Mouse (Mus musculus) CH12.LX (cell line): ENCODE data around the gene Dnmbp.
A peak's percentile ranks its signal among the peaks of the same experiment; 100 is the strongest.

Experiments used
- CTCF ChIP-seq, 2 experiments: IDR thresholded peaks in 1 of 2; conservative IDR thresholded peaks in 1 of 2; 2 replicates each; pipeline ENCODE4 v1.5.1; 2011 to 2012; ENCODE audit warnings: low read depth in 2 of 2, low read length in 2 of 2, improper control_type of control experiment in 1 of 2, inconsistent platforms in 1 of 2, mild to moderate bottlenecking in 1 of 2, moderate library complexity in 1 of 2
- E2F4 ChIP-seq: IDR thresholded peaks from 2 replicates; pipeline ENCODE4 v1.6.1; 2011; ENCODE audit warnings: low read depth, low read length, improper control_type of control experiment; ENCODE audit not compliant: insufficient replicate concordance
- EP300 ChIP-seq: IDR thresholded peaks from 2 replicates; pipeline ENCODE4 v1.6.1; 2011; ENCODE audit warnings: low read length, improper control_type of control experiment
- ETS1 ChIP-seq: conservative IDR thresholded peaks from 2 replicates; pipeline ENCODE4 v1.6.1; 2012; ENCODE audit warnings: low read depth, mild to moderate bottlenecking, inconsistent platforms, low read length, improper control_type of control experiment, moderate library complexity
- MAZ ChIP-seq: IDR thresholded peaks from 2 replicates; pipeline ENCODE4 v1.6.1; 2012; ENCODE audit warnings: low read depth, mild to moderate bottlenecking, inconsistent platforms, low read length, improper control_type of control experiment, moderate library complexity
- NELFE ChIP-seq: IDR thresholded peaks from 2 replicates; pipeline ENCODE4 v1.6.1; 2011; ENCODE audit warnings: low read depth, low read length, improper control_type of control experiment
- PAX5 ChIP-seq: IDR thresholded peaks from 2 replicates; pipeline ENCODE4 v1.6.1; 2012; ENCODE audit warnings: low read length, inconsistent platforms, mixed read lengths
- TBP ChIP-seq: conservative IDR thresholded peaks from 2 replicates; pipeline ENCODE4 v1.6.1; 2011; ENCODE audit warnings: low read depth, low read length, improper control_type of control experiment
- USF2 ChIP-seq: conservative IDR thresholded peaks from 2 replicates; pipeline ENCODE4 v1.6.1; 2011; ENCODE audit warnings: low read depth, low read length, improper control_type of control experiment
- ZMIZ1 ChIP-seq: IDR thresholded peaks from 2 replicates; pipeline ENCODE4 v1.6.1; 2012; ENCODE audit warnings: low read depth, mild to moderate bottlenecking, inconsistent platforms, low read length, improper control_type of control experiment

GRCm38 (mm10) chr19:43939769-43940689 lies at the start of gene Dnmbp:
- TF ChIP-seq USF2 (no peak), EP300 (no peak), ZMIZ1 (no peak), NELFE (no peak), CTCF (conservative IDR thresholded peaks at IDR 0.05 in 1 of 2, IDR thresholded peaks at IDR 0.05 in 1 of 2; ENCODE audit: low read depth in 2 of 2, low read length in 2 of 2) (peak; percentile 16 to 77; a peak in 2 of 4 replicates), PAX5 (no peak), ETS1 (no peak), E2F4 (no peak), TBP (no peak), MAZ (peak; percentile 63; the same call in 1 of the 2 replicates)
